Comparison of ENCODE assay signal across 15 mouse cellular contexts in the genomic region with DNA sequence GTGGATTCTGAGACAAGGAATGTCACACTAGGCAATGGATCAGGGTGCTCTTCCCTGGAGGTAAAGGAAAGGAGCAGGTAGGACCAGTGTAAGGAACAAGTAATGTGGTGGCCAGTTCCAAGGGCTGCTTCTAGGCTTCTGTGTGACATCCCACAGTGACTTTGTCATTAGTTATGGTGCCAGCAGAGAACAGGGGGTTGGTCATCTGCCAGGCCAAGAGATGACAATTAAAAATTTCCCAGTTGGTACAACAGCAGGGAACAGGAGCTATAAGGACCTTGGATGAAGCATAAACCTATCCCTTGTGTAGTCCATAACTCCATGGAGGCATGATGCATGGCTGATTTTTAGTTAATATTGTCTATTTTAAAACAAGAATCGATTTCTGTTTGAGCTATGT.
"Had no signal": no experiment of that assay in that cellular context is flagged by ENCODE, and none has a peak within 500 bp of the region (broad histone marks: within the 10 kb centered on the region; RNA-seq: fewer than 3 reads in every experiment).

No protein-coding gene starts in this region.

- H3K4me1 ChIP-seq: limb, embryonic 10.5 days; liver, embryonic 15.5 days; midbrain, embryonic 10.5 days; midbrain, embryonic 15.5 days; neural tube, embryonic 12.5 days had no signal

- H3K27me3 ChIP-seq: liver, embryonic 15.5 days; midbrain, embryonic 15.5 days; neural tube, embryonic 12.5 days had no signal

- H3K9ac ChIP-seq: liver, embryonic 15.5 days; midbrain, embryonic 15.5 days; neural tube, embryonic 12.5 days had no signal

- DNase-seq: kidney, adult 9 months; kidney, postnatal 36 days; layer of hippocampus, adult 9-11 months; lung, adult 2 months; lung, postnatal 36 days; thymus, adult 18-20 months; thymus, postnatal 25 days had no signal

- H3K27ac ChIP-seq: kidney, postnatal 0 days; limb, embryonic 10.5 days; liver, embryonic 15.5 days; midbrain, embryonic 10.5 days; midbrain, embryonic 15.5 days; neural tube, embryonic 12.5 days had no signal

- H3K4me3 ChIP-seq: limb, embryonic 10.5 days; liver, embryonic 15.5 days; midbrain, embryonic 10.5 days; midbrain, embryonic 15.5 days; neural tube, embryonic 12.5 days had no signal

- ATAC-seq: lung, postnatal 0 days; midbrain, embryonic 15.5 days had no signal

- H3K36me3 ChIP-seq: limb, embryonic 10.5 days; liver, embryonic 15.5 days; midbrain, embryonic 10.5 days; midbrain, embryonic 15.5 days; neural tube, embryonic 12.5 days had no signal

- H3K4me2 ChIP-seq: liver, embryonic 11.5 days; liver, embryonic 15.5 days; midbrain, embryonic 15.5 days; neural tube, embryonic 12.5 days had no signal

- H3K9me3 ChIP-seq: limb, embryonic 10.5 days; liver, embryonic 15.5 days; midbrain, embryonic 10.5 days; midbrain, embryonic 15.5 days; neural tube, embryonic 12.5 days had no signal
